ENCODE assay signal across 9 mouse cellular contexts in the genomic region with DNA sequence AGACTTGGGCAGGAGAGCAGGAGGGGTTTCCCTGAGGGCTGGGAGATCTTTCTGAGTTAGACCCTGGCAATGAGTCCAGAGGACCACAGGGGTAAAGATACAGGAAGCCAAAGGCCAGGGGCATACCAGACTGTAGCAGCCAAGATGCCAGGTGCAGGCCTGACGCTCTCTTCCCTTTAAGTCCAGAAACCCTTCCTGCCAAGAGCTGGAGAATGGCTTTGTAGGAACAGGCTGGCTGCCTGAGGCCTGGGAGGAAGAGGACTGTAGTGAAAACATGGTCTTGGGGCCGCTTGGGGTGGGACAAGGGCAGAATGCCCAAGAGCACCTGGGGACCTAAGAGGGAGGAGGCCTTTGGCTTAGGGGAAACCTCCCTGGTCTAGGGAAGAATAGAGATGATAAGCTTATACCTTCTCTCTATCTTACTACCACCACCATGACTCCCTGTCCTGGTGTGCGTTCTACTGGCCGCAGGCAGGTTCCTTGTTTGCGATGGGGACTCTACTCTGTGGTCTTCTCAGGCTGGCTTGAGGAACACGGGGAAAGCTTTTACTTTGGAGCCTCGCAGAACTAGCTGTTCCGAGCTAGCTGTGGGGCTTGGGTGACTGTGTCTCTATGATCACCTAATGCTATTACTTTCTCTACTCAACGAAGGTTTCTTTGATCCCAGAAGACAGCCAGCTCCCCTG. TPM values are rescaled to one million over a fixed set of nuclear protein-coding genes. Genes with fewer than 3 reads are reported as not detected.
DNase-seq lines count a peak whose midpoint lies in the region; ATAC-seq and TF ChIP-seq lines count a peak whose summit lies in the region.
"Had no signal": no experiment of that assay in that cellular context is flagged by ENCODE, and none has a peak within 500 bp of the region (broad histone marks: within the 10 kb centered on the region; RNA-seq: fewer than 3 reads in every experiment).

No protein-coding gene starts in this region.

- H3K4me1 ChIP-seq in lung, embryonic 16.5 days (replicated peaks; ENCODE audit: control insufficient read depth, insufficient read depth, low read length), result peaks cover 8% of the 10 kb centered on the region; the same call in 1 of the 2 replicates
- H3K4me1 ChIP-seq in lung, adult 2 months (ENCODE audit: control insufficient read depth, insufficient read depth, low read length), result peaks cover 8% of the 10 kb centered on the region
- peaks cover 11% of the 10 kb centered on the region for H3K4me1 ChIP-seq in midbrain, postnatal 0 days (ENCODE audit: insufficient read depth, low read length)
- H3K4me1 ChIP-seq: liver, embryonic 13.5 days had no signal

- no peaks in the 10 kb centered on the region for H3K36me3 ChIP-seq in lung, embryonic 16.5 days (ENCODE audit: control insufficient read depth, insufficient read depth, low read length)
- no peaks in the 10 kb centered on the region for H3K36me3 ChIP-seq in midbrain, postnatal 0 days (ENCODE audit: insufficient read depth, low read length)
- H3K36me3 ChIP-seq: liver, embryonic 13.5 days had no signal

- H3K9ac ChIP-seq in lung, embryonic 16.5 days (ENCODE audit: low read length), result no peak overlapping the region
- no peak overlapping the region for H3K9ac ChIP-seq in midbrain, postnatal 0 days (replicated peaks; ENCODE audit: low read length, poor library complexity, severe bottlenecking)
- H3K9ac ChIP-seq: liver, embryonic 13.5 days had no signal

- no peak for ATAC-seq in lung, embryonic 16.5 days (ENCODE audit: low read depth)
- no peak for ATAC-seq in midbrain, postnatal 0 days (ENCODE audit: low FRiP score)

- no peak overlapping the region for H3K4me3 ChIP-seq in lung, embryonic 16.5 days (ENCODE audit: low read length)
- H3K4me3 ChIP-seq in lung, adult 2 months (replicated peaks; ENCODE audit: extremely low read depth, low read depth, low read length), result no peak overlapping the region
- no peak overlapping the region for H3K4me3 ChIP-seq in midbrain, postnatal 0 days (ENCODE audit: low read depth, low read length)
- H3K4me3 ChIP-seq: liver, embryonic 13.5 days had no signal

- H3K27ac ChIP-seq in lung, embryonic 16.5 days (ENCODE audit: low read length), result peak overlapping the region; percentile 50
- H3K27ac ChIP-seq in midbrain, postnatal 0 days (ENCODE audit: low read depth, low read length), result no peak overlapping the region
- H3K27ac ChIP-seq: liver, embryonic 13.5 days had no signal

- H3K27me3 ChIP-seq in lung, embryonic 16.5 days (ENCODE audit: control insufficient read depth, insufficient read depth, low read depth, low read length), result no peaks in the 10 kb centered on the region
- H3K27me3 ChIP-seq in midbrain, postnatal 0 days (ENCODE audit: insufficient read depth, low read length), result no peaks in the 10 kb centered on the region
- H3K27me3 ChIP-seq: liver, embryonic 13.5 days had no signal

- intact Hi-C loops in heart, postnatal 14 days (cut with DNase I), result no loop called here

- TF ChIP-seq CTCF in lung, adult 2 months (IDR thresholded peaks at IDR 0.05; ENCODE audit: insufficient read depth, low read length), result no peak
- no peak for TF ChIP-seq CTCF in midbrain, postnatal 0 days (IDR thresholded peaks at IDR 0.05)

- DNase-seq in heart, adult 11 months, result peak; percentile 91
- no peak for DNase-seq in heart, postnatal 14 days
- no peak for DNase-seq in lung, adult 2 months
- peak; percentile 47 to 53 for DNase-seq in cerebellum, postnatal 36 days
- peak; percentile 52 for DNase-seq in midbrain, postnatal 0 days (ENCODE audit: low spot score)
- no peak for DNase-seq in right cerebral cortex, postnatal 14 days
- no peak for DNase-seq in gastrocnemius, postnatal 4 days (ENCODE audit: low spot score in 2 of 2)
- DNase-seq: liver, embryonic 13.5 days had no signal

- WGBS in lung, embryonic 16.5 days, result 85% methylated on average over 9 of the region's 9 CpGs
- whole genome bisulfite sequencing in lung, adult 2 months, result 86% methylated on average over 9 of the region's 9 CpGs
- 85% methylated on average over 9 of the region's 9 CpGs for WGBS in midbrain, postnatal 0 days

- TF ChIP-seq POLR2A in lung, adult 2 months (IDR thresholded peaks at IDR 0.05; ENCODE audit: borderline replicate concordance, extremely low read depth, low read depth, low read length), result no peak

- no peaks in the 10 kb centered on the region for H3K9me3 ChIP-seq in lung, embryonic 16.5 days (ENCODE audit: control insufficient read depth, low read length)
- H3K9me3 ChIP-seq in midbrain, postnatal 0 days (ENCODE audit: low read length), result no peaks in the 10 kb centered on the region
- H3K9me3 ChIP-seq: liver, embryonic 13.5 days had no signal

- H3K4me2 ChIP-seq in lung, embryonic 16.5 days (ENCODE audit: low read depth, low read length), result no peak overlapping the region
- H3K4me2 ChIP-seq in midbrain, postnatal 0 days (ENCODE audit: low read depth, low read length, poor library complexity, severe bottlenecking), result no peak overlapping the region
- H3K4me2 ChIP-seq: liver, embryonic 13.5 days had no signal

RNA-seq across cellular contexts. Expression of a gene that starts 46.4 kb away (rescaled TPM):
- 10 to 100 TPM; 38.9 to 42.2 TPM for total RNA-seq in heart, postnatal 14 days (2021)
- polyA plus RNA-seq in lung, embryonic 16.5 days (2015; fragmentation: Nextera tagmentation; extraction: Ambion mirVana), result 57.4 and 66.1 TPM in 2 replicates
- 97.1 and 104 TPM in 2 replicates for polyA plus RNA-seq in lung, adult 2 months (2012; rRNA removed)
- 89.4 and 109 TPM in 2 replicates for total RNA-seq in midbrain, postnatal 0 days (2014; rRNA removed)
- polyA plus RNA-seq in midbrain, postnatal 0 days (2015; fragmentation: Nextera tagmentation; extraction: Ambion mirVana), result 54.6 and 55.6 TPM in 2 replicates
- 10 to 100 TPM; 36.9 to 44.0 TPM for total RNA-seq in gastrocnemius, postnatal 4 days (2021)

Comparison
In these comparisons a context has a peak if more than half of its experiments do, and no peak if none do; other contexts are left out.
1. DNase-seq: peak in heart, adult 11 months (single experiment), cerebellum, postnatal 36 days (2 of 2) and midbrain, postnatal 0 days (single experiment); none in heart, postnatal 14 days (0 of 2), lung, adult 2 months (single experiment), right cerebral cortex, postnatal 14 days (single experiment) and gastrocnemius, postnatal 4 days (0 of 2).